Mouse (Mus musculus): ENCODE measurements around the gene Serpina3n.

- no peak for TF ChIP-seq GATA1 (IDR thresholded peaks at IDR 0.05; ENCODE audit: low read length)
- no peak for TF ChIP-seq TAL1 (IDR thresholded peaks at IDR 0.05; ENCODE audit: low read length)
Observed at GRCm38 (mm10) chr12:104450257-104450656, 43.7 kb downstream of the Serpina3n start.
